Mouse (Mus musculus): ENCODE results near the gene Wfdc8.
A peak's percentile ranks its signal among the peaks of the same experiment; 100 is the strongest.
"Not testable (repeated sequence)": the region's sequence is repeated elsewhere in the genome, so short reads cannot be mapped to it uniquely, and the experiment has no call there.

The Wfdc8 gene

DNA sequence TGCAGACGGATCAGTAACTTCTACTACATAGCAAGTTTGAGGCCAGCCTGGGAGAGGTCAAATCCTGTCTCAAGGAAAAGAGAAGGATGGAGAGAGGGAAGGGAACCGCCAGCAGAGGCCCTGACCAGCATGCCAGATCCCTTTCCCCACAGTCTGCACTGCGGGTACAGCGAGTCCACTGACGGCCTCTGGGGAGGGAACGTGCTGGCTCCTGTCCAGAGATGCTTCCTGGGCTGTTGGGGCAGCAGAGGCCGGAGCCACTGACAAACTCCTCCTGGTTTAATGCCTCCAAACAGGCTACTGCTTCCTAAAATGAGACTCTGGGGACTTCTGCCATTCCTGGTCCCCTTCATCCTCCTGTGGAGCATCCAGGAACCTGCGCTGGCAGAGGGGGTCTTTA, at the start of gene Wfdc8, which contains the start of gene Wfdc6b:
Gene Wfdc8, minus strand, starts transcription at position 156 of the 400 bp plus-strand sequence.
Gene Wfdc6b, plus strand, starts transcription at position 52 of the 400 bp plus-strand sequence.
- DNase-seq (ENCODE audit: low read depth, low spot score), result not testable (repeated sequence)

DNA sequence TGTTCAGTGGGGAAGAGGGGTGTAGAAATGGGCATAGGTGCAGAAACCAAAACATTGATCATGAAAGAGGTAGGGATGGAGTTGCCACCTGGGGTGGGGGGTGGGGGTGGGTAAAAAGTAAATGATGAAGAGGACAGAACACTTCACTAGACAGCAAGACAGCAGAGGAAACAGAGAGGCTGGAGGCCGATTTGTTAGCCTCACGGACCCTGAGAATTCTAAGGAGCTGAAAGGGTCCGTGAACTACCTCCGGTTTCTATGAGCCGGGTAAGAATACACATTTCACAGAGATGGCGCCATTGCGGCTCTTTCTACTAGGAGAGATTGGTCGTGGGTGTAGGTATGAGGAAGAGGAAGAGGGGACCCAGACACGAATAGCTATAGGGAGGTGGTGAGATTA, 43.1 kb upstream of the Wfdc8 start, which contains the start of gene Wfdc9:
Gene Wfdc9, minus strand, starts transcription at position 101 of the 400 bp plus-strand sequence.
- DNase-seq (ENCODE audit: low read depth, low spot score), result no peak

DNA sequence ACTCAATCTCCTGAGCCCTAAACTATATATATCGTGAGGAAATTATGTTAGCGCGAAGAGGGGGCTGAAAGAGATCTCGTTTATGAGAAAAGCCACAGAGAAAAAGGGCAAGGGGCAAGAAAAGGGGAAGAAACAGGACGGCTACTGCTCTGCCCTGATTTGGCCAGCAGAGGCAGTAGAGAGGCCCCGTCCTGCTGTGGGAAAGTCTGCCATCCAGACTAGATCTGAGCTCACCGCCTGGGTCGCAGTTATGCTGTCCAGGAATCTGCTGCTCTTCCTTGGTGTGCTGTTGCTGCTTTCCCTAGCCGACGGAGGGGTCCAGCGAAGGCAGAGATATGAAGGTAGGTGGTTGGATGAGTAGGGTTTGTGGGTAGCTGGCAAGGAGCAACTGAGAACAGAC, 42.4 kb upstream of the Wfdc8 start, which contains the start of gene Wfdc10:
Gene Wfdc10, plus strand, starts transcription at position 189 of the 400 bp plus-strand sequence.
- peak; percentile 55 for DNase-seq (ENCODE audit: low read depth, low spot score)

DNA sequence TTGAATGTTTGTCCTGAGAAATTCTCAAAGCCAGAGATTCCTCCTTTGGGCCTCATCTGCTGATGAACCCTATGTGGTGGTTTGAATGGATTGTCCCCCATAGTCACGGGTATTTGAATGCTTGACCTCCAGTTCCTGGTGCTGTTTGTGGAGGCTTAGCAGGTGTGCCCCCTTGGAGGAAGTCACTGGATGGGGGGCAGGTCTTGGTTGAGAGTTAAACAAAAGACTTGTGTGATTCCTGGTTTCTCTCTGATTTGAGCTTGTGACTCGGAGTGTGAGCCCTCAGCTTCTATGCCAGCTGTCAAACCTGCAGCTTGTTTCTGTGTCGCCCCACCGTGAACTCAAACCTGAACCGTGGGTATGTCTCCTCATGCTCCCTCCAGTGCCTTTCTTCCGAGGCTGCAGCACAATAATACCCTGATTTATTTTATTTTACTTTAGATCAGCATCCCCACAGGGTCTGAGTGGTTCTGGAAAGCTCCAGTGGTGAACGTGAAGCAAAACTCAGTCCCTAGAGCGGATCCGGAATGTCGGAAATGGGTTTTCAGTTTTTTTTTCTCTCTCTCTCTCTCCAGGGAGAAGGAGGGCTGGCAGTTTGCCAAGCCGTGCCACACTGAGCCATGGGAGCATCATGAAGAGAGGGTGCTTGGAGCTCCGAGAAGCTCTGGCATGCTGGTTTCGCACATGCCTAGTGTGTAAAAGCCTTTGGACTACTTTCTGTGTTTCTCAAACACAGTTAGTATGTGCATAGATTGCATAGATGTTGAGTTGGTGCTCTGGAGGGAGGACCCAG, 28.7 kb upstream of the Wfdc8 start:
- DNase-seq (ENCODE audit: low read depth, low spot score), result no peak

DNA sequence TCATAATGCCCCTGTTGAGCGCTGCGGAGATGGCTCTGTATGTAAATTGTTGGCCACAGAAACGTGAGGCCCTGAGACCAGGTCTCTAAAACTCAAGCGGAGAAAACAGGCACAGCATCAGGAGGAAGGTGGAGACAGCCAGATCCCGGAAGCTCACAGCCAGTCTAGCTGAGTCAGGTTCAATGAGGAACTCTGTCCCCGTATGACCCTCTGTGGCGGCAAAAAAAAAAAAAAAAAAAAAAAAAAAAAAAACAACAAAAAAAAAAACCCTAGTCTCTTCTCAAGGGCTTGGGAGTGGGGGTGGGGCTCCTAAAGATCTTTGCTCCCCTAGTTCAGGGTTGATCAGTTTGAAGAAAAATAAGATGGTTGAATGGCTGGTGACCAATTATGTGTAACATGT, 27.7 kb upstream of the Wfdc8 start:
- DNase-seq (ENCODE audit: low read depth, low spot score), result peak; percentile 3

DNA sequence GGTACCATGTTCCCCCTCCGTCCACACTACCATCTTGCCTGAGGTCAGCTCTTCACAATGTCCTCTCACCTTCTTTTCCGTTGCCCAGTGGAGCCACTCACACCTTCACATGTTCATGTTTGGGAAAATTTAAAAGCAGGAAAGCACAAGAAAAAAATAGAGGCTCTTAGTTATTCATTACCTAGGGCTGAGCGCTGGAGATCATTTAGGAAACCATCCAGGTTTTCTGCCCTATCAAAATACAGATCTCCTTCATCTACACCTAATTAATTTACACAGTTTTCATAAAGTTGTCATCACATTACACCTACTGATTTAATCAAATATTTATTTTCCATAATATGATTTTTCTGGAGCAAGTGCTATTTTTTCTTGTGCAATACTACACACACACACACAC, 25.3 kb upstream of the Wfdc8 start, which contains the start of gene Wfdc16:
Gene Wfdc16, minus strand, starts transcription at position 101 of the 400 bp plus-strand sequence.
- no peak for DNase-seq (ENCODE audit: low read depth, low spot score)

DNA sequence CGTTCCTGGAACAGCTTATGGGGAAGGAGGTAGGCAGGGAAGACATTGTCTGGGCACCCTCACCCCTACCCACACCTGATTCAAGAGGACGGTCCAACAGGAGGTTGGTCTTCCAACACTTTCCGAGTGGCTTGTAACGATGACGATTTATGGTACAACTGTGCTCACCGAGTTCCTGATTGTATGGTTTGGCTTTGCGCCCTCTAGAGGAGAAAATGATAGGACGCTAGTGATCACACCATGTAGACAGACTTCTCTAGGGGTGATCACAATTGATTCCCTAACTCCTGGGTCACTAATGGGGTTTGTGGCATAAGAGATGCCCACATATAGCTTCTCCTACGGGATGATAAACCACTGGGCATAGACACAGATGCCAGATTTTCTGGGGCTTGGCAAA, 21.8 kb upstream of the Wfdc8 start:
- DNase-seq (ENCODE audit: low read depth, low spot score), result peak; percentile 48

DNA sequence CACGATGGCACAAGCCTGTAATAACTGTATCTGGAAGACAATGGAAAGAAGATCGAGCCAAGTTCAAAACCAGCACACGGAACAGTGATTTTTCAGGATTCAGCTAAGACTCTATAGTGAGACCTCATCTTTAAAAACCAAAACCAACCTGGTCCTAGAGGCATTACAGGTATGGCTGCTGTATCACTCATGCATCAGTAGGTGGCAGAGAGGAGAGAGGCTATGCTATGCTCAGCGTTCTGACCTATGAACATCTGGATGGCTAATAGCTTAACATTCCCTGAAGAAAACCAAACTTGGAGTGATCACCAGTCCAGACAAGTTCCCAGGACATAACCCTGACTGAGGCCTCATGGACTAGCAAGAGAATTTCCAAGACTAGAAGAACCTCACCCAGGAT, 8.3 kb upstream of the Wfdc8 start:
- no peak for DNase-seq (ENCODE audit: low read depth, low spot score)

DNA sequence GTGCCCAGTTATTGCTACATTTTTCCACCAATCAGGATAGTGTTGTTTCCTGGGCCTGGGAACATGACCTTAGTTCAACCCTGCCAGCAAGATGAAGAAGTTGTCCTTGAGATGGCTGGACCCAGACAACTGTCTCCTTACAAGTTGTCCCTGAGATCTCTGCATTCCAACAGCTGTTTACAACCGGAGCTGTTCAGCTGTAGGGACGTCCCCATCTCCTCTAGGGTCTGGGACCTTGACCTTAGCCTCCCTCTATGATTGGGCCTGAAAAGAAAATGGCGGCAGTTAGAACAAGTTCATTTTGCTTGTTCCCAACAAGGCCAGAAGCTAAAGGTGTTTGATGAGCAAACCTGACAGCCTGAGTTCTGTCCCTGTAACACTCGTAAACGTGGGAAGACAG, 5.6 kb upstream of the Wfdc8 start:
- DNase-seq (ENCODE audit: low read depth, low spot score), result no peak

DNA sequence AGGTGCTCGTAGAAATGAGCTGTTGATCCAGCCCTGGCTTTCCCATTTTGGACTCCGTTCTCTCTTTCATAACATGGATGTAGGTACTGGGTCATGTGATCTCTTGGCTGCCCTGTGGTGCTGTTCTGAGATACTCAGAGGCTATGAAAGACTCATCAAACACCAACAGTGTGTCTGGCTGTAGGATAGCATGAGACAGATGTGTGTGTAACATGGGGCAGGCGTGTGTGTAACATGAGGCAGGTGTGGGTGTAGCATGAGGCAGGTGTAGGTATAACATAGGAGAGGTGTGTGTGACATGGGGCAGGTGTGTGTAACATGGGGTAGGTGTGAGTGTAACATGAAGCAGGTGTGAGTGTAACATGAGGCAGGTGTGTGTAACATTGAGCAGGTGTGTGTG, 2.0 kb upstream of the Wfdc8 start:
- DNase-seq (ENCODE audit: low read depth, low spot score), result no peak

DNA sequence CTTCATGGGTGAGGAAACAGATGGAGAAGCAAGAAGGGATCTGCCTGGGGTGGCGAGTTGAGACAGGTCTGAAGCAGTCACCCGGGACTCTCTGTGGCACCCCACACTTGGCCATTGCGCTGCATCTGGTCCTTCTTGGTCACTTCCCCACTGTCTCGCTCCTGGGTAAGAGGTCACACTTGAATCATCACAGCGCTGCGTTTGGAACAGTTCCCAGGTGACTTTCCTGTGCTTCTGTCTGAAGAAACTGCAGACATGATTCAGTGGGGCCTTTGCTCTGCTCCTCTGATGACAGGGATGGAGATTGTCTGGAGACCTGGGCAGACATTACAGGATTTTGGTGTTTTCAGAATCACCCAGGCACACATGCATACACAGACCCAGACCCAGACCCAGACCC, 4.6 kb downstream of the Wfdc8 start:
- no peak for DNase-seq (ENCODE audit: low read depth, low spot score)

DNA sequence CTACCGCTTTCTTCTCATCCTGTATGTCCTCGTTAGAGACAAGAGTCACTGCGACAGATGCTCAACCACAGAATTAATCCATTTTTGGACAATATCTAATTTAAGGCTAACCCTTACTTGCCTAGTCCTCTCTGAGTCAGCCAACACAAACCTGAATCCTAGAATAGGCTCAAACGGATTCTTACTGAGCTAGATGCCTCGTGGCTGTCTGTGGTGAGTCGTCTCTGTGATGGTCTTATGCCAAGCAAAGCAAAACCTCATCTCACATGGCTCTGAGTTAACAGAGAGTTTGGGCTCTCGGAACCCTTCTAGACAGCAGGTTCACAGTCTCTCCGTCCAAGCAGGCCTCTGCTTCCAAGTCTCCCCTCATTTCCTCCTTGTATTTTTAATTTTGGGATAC, 9.0 kb downstream of the Wfdc8 start:
- no peak for DNase-seq (ENCODE audit: low read depth, low spot score)

DNA sequence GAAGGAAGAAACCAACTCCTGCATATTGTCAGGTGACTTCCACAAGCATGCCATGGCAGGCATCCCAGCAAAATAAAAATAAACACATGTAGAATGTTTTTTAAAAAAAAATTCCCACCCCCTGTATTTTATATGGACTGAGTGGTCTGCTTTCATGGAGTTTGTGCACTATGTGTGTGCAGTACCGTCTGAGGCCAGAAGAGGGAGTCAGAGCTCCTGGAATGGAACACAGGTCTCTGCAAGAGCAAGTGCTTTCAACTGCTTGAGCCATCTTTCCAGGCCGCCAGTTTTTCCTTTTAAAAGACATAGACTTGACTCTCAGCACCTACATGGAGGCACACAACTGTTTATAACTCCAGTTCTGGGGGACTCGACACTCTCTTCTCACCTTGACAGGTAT, 9.9 kb downstream of the Wfdc8 start:
- no peak for DNase-seq (ENCODE audit: low read depth, low spot score)

DNA sequence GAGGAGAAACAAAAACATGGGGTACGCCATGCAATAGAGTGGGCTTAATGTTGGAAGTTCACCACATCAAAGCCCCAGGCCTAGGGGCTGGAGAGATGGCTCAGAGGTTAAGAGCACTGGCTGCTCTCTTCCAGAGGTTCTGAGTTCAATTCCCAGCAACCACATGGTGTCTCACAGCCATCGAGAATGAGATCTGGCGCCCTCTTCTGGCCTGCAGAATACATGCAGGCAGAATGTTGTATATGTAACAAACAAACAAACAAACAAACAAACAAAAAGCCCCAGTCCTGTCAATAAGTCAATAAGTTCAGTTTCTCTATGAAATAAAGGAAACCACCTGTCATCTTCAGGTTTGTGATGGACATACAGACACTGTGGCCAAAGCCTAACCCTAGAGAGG, 13.2 kb downstream of the Wfdc8 start:
- DNase-seq (ENCODE audit: low read depth, low spot score), result peak; percentile 31

DNA sequence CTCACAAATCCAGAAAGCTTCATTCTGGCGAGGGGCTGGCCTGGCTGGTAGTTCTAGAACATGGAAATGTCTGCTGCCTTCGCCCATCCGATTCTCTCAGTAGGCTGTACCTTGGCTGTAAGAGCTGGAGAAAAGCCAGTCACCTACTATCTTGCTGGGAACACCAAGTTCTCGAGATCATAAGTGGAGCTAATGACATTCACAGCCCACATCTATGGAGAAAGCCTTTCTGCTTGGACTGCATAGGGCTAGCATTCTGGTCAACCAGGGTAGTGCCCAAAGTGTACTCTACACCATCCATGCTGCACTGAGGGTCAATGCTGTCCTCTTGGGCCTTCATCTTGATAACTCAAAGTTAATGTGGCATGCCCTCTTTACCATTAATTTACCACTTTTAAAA, 19.9 kb downstream of the Wfdc8 start, which contains the start of gene Eppin:
Gene Eppin, minus strand, starts transcription at position 101 of the 400 bp plus-strand sequence.
- no peak for DNase-seq (ENCODE audit: low read depth, low spot score)

DNA sequence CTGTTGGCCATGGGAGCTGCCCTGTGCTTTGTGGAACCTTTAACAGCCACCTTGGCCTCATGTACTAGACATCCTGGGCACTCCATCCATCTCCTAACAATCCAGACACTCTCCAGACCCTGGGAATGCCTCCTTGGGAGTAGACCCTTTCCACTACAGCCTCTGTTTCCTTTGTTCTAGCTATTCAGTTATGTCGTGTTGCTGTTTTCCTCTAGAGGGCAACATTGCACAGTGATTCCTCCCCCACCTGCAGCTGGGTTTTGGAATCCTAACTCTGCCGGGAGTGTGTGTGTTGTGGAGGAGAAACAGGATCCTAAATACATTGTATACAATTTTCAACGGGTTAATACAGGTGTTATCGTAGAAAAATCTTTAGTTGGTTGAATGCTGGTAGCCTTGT, 21.4 kb downstream of the Wfdc8 start:
- peak; percentile 38 for DNase-seq (ENCODE audit: low read depth, low spot score)

DNA sequence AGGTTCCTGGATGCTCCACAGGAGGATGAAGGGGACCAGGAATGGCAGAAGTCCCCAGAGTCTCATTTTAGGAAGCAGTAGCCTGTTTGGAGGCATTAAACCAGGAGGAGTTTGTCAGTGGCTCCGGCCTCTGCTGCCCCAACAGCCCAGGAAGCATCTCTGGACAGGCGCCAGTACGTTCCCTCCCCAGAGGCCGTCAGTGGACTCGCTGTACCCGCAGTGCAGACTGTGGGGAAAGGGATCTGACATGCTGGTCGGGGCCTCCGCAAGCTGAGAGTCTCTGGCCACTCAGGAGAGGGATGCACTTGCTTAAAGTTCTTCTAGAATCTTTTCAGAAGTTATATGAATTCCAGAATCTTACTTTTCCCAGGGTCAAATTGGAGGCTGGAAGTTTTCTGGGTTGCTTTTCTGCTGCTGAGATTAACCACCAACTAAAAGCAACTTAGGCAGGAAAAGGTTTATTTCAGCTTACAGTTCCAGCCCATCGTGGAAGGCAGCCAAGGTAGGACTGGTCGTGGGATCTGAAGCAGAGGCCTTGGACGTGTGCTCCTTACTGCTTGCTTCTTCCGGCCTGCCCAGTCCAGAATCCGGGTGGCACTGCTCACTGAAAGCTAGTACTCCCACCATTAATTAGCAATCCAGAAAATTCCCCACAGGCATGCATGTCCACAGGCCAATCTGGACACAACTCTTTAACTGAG, 28.3 kb downstream of the Wfdc8 start, which contains the start of gene Wfdc6a:
Gene Wfdc6a, minus strand, starts transcription at position 423 of the 701 bp plus-strand sequence.
- not testable (repeated sequence) for DNase-seq (ENCODE audit: low read depth, low spot score)

DNA sequence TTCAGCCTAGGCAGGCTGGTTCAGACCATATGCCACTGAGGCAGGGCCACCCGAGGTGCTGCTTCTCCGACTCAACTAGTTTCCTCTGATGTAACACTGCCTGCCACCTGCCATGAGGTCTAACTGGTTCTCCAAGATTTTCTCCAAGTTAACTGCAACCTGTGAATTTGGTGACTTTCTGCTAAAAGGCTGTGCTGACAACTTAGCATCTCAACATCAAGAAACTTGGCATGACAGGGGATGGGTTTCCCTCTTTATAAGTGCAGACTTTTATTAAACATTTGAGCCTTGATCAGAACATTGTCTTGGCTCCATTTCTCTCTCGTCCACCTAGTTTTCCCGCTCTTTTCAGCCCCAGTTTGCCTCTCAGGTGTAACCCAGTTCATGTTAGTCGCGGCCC, 40.1 kb downstream of the Wfdc8 start, which contains the start of gene Spint3:
Gene Spint3, minus strand, starts transcription at position 101 of the 400 bp plus-strand sequence.
- not testable (repeated sequence) for DNase-seq (ENCODE audit: low read depth, low spot score)

DNA sequence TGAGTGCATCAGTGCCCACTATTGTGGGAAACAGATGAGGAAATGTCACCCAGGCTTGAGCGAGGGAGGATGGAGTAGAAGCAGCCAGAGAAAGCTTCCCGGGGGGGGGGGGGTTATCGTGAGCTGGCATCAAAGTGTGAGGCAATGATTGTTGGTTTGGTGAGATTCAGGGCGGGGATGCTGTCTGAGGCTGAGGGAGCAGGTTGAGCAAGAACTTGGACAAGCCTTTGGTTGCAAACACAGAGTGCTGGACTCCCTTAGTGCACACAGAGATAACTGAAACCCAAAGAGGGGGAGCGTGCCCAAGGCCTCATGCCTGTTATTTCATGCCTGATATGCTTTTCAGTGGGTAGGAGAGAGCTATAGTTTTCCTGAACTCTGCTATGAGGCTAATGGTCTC, 46.0 kb downstream of the Wfdc8 start:
- no peak for DNase-seq (ENCODE audit: low read depth, low spot score)

DNA sequence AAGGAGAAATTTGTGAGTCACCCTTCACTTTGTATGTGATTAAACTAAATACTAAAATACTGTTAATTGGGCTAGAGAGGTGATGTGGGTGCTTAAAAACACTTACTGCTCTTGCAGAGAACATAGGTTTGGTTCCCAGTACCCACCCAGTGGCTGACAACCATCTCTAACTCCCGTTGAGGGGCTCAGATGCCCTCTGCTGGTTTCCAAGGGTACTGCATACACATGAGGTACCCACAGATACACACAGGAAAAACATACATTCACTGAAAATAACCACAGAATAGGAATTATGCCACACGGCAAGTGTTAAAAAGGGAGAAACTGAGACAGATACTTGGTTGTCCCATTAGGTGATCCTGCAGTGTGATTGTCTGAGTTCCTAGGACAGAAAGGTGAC, 46.4 kb downstream of the Wfdc8 start:
- DNase-seq (ENCODE audit: low read depth, low spot score), result peak; percentile 10

DNA sequence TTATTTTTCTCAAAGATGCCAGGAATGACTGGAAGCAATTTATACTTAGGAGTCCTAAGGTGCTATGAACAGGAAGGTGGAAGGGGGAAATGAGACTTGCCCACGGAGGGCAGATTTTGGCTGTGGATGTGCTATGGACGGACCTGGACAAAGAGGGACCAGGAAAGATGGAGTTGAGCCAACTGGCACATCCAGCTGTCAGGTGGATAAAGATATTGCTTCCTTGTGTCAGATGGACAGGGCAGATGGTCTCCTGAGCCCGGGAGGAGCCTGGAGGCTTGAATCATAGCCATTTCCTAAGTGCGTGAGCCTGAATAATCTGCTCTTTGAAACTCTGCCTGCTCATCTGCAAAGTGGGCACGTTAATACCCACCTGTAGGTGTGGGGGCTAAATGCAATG, 49.1 kb downstream of the Wfdc8 start:
- DNase-seq (ENCODE audit: low read depth, low spot score), result no peak

DNA sequence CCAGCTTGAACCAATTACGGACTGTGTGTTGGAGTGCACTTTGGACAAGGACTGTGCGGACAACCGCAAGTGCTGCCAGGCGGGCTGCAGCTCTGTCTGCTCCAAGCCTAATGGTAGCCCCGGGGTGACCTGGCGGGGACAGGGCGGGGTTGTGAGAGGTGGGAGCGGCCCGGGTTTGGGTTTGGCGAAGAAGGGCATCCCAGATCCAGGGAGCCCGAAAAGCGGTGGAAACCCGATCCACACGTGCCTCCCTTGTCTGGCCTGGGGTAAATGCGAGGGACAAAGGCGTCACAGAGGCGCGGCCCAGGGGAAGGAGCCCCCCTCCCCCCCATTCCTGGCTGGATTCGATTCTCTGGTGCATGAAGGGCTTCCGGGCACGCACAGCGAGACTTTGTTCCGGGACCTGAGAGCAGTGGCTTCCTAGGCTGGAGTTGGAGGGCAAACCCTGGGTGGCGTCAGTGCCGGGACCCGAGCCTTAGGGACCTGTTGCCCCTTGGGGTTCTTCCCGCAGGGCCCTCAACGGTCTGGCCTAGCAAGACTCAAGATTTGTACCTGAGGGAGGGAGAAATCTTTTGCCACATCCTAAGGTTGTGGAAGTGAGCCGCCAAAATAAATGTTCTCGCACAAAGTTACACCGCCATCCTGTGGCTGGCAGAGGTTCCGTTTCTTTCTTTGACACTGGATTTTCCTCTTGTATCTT, 49.9 kb downstream of the Wfdc8 start:
- DNase-seq (ENCODE audit: low read depth, low spot score), result no peak

Data from A20 (cell line).